Mouse (Mus musculus) bone marrow macrophage, adult 2 months (primary cell): Measurements from ENCODE around the gene Cpsf4. TPM values are rescaled to one million over a fixed set of nuclear protein-coding genes. Genes with fewer than 3 reads are reported as not detected.
A peak's percentile ranks its signal among the peaks of the same experiment; 100 is the strongest.
"Not testable (repeated sequence)": the region's sequence is repeated elsewhere in the genome, so short reads cannot be mapped to it uniquely, and the experiment has no call there.

Source experiments
- H3K27ac ChIP-seq: 2 replicates; pipeline ENCODE4 v1.5.1; 2012; ENCODE audit warnings: low read depth, low read length; ENCODE audit not compliant: insufficient read depth
- H3K4me1 ChIP-seq: 2 replicates; pipeline ENCODE4 v1.6.1; 2012; ENCODE audit warnings: low read length; ENCODE audit not compliant: control insufficient read depth, insufficient read depth
- H3K4me3 ChIP-seq: 2 replicates; pipeline ENCODE4 v1.5.1; 2012; ENCODE audit warnings: mild to moderate bottlenecking, low read length, moderate library complexity; ENCODE audit not compliant: insufficient read depth
- CTCF ChIP-seq: IDR thresholded peaks from 2 replicates; pipeline ENCODE4 v1.5.1; 2012; ENCODE audit warnings: low read depth, mild to moderate bottlenecking, low read length, moderate library complexity
- POLR2A ChIP-seq: IDR thresholded peaks from 2 replicates; pipeline ENCODE4 v1.6.1; 2012; ENCODE audit warnings: mild to moderate bottlenecking, low read depth, low read length, borderline replicate concordance
- polyA plus RNA-seq: library from polyadenylated mRNA; stranded (reverse); fragments of >200 nt; gene quantifications from 2 replicates; pipeline ENCODE4 v1.2.4, GENCODE M21; 2012; ENCODE audit not compliant: missing spikeins, insufficient read depth, insufficient read length

The Cpsf4 gene
- polyA plus RNA-seq = 24.9 and 25.7 TPM in 2 replicates

GRCm38 (mm10) chr5:145166536-145167305, at the start of gene Cpsf4, which contains the start of gene Ptcd1:
Cpsf4 (plus strand) TSS chr5:145167213.
Ptcd1 (minus strand) TSS chr5:145167108.
- 0 out of 2 replicates have a peak, but pooled peaks have one; percentile 21 for TF ChIP-seq CTCF
- TF ChIP-seq POLR2A = peak; percentile 58; the same call in 1 of the 2 replicates
- Histone ChIP-seq H3K4me1 (peaks cover 11% of the 10 kb centered on the region), H3K4me3 (peak within 1 kb of the TSS; percentile 84), H3K27ac (peak within 1 kb of the TSS; percentile 77)

DNA sequence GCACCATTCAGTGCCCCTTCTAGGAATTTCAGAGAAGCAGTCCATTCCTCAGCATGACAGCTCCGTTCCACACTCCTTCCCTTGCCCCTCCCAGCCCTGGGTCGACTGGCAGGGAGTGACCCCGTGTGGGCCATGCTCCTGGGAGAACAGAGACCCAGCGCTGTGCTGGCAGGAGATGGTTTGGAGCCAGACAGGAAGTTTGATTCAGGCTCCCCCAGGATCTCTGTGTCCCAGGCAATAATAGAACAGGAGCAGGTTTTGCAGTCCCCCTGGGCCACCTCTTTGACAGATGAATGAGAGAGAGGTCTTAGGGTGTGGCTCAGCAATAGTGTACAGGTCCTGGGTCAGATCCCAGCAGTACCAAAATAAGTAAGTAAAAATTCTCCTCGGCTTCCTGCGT, 49.0 kb upstream of the Cpsf4 start:
- Histone ChIP-seq H3K4me1 (peaks cover 22% of the 10 kb centered on the region), H3K4me3 (no peak overlapping the region), H3K27ac (no peak overlapping the region)
- no peak for TF ChIP-seq CTCF
- TF ChIP-seq POLR2A = no peak

DNA sequence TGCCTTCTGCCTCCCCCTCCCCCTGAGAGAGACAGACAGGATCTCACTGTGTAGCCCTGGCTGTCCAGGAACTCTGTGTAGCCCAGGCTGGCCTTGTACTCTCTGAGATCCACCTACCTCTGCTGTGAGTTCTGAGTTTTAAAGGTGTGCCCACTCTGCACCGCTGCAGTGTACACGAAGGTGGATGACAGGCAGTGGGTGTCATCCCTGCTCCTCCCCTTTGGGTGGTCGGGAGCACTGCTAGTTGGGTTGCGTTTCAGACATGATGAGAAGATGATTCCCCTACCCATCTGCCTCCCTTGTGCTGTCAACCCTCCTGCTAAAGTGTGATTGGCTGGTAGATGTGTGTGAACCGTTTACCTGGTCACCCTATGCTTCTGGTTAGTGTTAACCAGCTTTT, 48.6 kb upstream of the Cpsf4 start:
- Histone ChIP-seq H3K4me1 (peaks cover 22% of the 10 kb centered on the region), H3K4me3 (no peak overlapping the region), H3K27ac (no peak overlapping the region)
- no peak for TF ChIP-seq CTCF
- TF ChIP-seq POLR2A = no peak

- TF ChIP-seq POLR2A = no peak
- TF ChIP-seq CTCF = peak; percentile 59
- Histone ChIP-seq H3K4me3 (no peak overlapping the region), H3K27ac (0 out of 2 replicates have a peak overlapping the region, but pooled peaks have one; percentile 1), H3K4me1 (peaks cover 20% of the 10 kb centered on the region)
Observed at GRCm38 (mm10) chr5:145119385-145119784, 47.6 kb upstream of the Cpsf4 start.

DNA sequence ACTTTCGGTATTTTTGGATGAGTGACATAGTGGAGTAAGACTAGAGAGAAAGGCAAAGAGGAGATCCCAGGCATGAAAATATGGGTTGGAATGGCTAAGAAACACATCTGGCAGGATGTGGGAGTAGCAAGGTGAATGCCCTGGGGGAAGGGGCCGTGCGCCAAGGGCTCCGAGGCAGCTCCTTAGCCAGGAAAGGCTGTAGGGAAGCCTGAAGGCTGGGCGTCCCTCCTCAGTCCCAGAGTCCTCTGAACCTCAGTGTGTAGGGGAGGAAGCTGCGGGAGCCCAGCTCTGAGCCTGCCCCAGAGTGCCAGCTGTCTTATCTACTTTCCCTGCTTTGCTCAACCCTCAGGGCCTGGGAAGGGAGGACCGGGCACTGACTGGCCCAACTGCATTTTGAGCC, 46.1 kb upstream of the Cpsf4 start:
- no peak for TF ChIP-seq POLR2A
- no peak for TF ChIP-seq CTCF
- peaks cover 20% of the 10 kb centered on the region for H3K4me1 ChIP-seq
- H3K27ac ChIP-seq = no peak overlapping the region
- H3K4me3 ChIP-seq = no peak overlapping the region

DNA sequence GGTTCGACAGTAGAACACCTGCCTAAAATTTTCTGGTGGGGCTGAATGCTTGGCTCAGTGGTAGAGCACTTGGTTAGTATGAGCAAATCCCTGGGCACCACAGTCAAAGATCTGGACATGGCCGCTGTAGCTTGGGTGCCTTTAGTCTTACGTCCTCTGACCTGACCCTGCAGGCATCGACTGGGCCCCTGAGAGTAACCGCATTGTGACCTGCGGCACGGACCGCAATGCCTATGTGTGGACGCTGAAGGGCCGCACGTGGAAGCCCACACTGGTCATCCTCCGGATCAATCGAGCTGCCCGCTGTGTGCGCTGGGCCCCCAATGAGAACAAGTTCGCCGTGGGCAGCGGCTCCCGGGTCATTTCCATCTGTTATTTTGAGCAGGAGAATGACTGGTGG, 43.6 kb upstream of the Cpsf4 start:
- TF ChIP-seq POLR2A = no peak
- TF ChIP-seq CTCF = no peak
- no peak overlapping the region for H3K4me3 ChIP-seq
- no peak overlapping the region for H3K27ac ChIP-seq
- peaks cover 8% of the 10 kb centered on the region for H3K4me1 ChIP-seq

DNA sequence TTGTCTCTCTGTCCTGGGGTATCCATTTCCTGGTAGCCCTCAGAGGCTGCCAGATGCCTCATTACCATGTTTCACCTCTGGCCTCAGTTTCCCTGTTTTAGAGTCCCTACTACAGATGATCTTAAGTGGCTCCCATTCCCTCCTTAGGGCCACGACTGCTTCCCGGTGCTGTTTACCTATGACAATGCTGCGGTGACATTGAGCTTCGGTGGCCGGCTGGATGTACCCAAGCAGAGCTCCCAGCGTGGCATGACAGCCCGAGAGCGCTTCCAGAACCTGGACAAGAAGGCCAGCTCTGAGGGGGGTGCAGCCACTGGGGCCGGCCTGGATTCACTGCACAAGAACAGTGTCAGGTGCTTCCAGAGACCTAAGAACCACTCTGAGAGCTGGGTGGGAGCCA, 40.4 kb upstream of the Cpsf4 start:
- Histone ChIP-seq H3K27ac (no peak overlapping the region), H3K4me3 (no peak overlapping the region), H3K4me1 (0 out of 2 replicates have a peak, but pooled peaks cover 2% of the 10 kb centered on the region)
- TF ChIP-seq CTCF (no peak), POLR2A (no peak)

DNA sequence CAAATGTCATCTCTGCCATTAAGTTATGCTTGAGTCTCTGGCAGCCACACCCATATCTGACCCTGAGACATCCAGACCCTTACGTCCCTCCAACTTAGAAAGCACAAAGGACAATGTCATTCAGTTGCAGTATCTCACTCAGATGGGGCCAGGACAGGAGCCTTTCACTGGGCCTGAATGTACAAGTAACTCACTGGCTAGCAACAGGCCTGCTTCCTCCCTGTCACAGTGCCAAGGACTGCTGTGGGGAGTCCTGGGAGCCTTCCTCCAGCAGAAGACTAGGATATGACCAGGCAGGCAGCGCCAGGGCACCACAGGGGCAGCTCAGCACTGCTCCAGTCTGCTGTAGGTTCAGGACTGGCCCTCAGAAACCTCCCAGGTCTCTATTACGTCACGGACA, 37.9 kb upstream of the Cpsf4 start:
- H3K4me3 ChIP-seq = no peak overlapping the region
- H3K27ac ChIP-seq = 0 out of 2 replicates have a peak overlapping the region, but pooled peaks have one; percentile 8
- 0 out of 2 replicates have a peak, but pooled peaks cover 2% of the 10 kb centered on the region for H3K4me1 ChIP-seq
- no peak for TF ChIP-seq CTCF
- TF ChIP-seq POLR2A = no peak

DNA sequence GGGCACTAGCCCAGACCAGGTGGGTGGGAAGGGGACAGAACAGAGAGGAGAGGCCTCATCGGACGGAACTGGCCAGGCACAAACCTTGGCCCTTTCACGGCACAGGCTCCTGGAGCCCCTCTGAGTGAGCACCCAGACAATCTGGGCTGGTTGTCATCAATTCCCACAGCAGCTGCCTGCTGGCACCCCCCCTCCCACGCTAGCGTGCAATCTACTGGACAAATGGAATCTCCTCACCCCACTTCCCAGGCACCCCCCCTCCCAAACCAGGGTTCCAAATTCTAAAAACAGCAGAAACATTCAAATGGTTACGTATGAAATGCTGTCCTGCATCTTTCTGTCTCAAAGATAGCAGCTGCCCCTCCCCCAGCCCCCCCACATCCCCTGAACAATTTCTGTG, 37.2 kb upstream of the Cpsf4 start:
- H3K4me3 ChIP-seq, H3K4me1 ChIP-seq, H3K27ac ChIP-seq: not testable (repeated sequence)

DNA sequence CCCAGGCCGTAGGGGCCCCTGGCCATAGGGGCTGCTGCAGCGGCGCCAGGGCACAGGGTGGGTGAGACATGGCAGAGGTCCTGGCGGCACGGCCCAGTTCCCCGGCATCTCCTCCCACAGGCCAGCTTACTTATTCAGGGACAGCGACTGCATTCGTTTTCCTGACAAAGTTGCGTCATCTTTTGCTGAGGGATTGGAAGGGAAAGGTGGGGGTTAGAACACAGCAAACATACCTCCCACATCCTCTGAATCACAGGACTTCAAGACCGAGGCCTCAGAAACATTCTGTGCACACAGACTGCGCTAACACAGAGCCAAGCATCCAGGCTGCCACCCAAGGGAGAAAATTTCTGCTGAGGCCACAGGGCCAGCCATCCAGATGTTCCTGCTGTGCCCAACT, 36.8 kb upstream of the Cpsf4 start:
- H3K27ac ChIP-seq = no peak overlapping the region
- no peak overlapping the region for H3K4me3 ChIP-seq
- H3K4me1 ChIP-seq = 0 out of 2 replicates have a peak, but pooled peaks cover 2% of the 10 kb centered on the region
- TF ChIP-seq POLR2A (no peak), CTCF (no peak)
